Mouse (Mus musculus) thymus, postnatal 4 days (tissue): ENCODE measurements around the gene Maco1.

Experiments used
- DNase-seq: peaks from one replicate; pipeline ENCODE4 v3.0.0; 2021

Maco1 gene

DNA sequence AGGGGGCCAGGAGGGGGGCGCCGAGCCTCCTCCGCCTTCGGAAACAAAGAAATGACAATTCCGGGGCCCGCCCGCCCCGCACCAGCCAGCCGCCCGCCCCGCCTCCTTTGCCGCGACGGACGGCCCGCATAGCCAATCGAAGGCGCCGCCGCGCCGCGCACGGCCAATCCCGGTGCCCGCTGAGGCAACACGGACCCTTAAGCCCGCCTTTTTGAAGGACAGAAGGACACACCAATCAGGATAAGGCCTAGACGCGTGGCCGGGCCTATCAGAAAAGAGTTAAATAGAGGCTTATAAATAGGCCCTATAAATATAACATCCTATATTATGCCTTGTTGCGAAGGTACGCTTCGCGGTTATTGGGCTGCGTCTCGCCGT is at the start of gene Maco1:
TSS of gene Maco1 (minus strand) at position 87 of the 378 bp plus-strand sequence.
- peak; percentile 99 for DNase-seq

DNA sequence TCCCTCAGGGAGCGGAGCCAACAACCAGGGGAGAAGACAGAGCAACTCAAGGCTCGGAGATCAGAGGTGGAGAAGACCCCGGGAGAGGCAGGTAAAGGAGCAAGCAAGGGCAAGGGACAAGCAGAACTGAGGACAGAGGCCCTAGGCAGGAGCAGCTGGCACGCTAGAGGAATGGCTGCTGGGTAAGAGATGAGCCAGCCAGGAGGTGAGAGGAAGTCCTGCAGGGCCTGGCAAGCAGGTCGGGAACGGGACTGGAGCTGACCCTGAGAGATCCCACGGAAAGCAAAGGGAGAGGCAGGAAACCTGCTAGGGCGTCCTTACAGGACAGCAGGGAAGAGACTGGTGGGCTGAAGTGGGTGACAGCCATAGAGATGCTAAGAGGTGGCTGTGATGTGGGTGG is 48.0 kb upstream of the Maco1 start:
- no peak for DNase-seq

DNA sequence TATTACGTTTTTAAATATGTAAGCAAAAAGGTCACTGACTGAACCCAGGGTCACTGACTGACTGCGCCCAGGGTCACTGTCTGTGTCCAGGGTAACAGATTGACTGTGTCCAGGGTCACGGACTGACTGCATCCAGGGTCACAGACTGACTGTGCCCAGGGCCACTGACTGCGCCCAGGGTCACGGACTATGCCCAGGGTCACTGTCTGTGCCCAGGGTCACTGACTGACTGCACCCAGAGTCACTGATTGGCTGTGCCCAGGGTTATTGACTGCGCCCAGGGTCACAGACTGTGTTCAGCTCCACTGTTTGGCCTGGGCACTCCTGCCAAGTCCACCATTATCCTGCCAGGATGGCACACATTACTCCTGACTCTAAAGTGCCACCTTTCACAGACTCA is 44.1 kb upstream of the Maco1 start:
- no peak for DNase-seq

DNA sequence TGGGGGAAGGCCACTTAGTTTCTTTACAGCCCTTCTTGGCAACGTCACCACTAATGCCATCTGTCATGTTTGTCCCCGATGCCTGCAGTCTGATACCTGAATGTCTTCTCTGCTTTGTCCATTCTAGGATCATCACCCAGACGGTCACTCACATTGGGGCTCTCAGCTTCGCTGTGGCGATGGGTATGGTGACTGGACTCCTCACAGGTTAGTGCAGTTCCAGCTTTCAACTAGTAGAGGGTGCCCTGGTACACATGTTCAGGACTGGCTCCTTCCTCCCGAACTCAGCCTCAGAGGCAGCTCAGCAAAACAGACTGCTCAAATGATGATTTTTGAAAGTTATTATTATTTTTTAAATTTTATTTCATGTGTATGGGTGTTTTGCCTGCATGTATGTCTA is 39.0 kb upstream of the Maco1 start:
- peak; percentile 70 for DNase-seq

DNA sequence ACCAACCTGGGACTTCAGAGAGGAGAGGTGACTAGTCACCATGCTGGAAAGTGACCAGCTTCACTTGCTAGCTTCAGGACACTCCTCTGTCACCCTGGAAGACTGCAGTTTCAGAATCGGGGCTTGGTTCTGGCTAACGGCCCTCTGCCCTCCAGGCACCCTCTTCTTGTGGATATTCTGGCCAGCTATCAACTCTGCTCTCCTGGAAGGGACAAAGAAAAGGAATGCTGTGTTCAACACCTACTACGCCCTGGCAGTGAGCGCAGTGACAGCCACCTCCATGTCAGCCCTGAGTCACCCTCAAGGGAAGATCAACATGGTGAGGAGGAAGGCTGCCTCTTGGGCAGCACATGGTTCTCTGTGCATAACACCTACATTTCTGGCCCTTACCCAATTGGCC is 31.2 kb upstream of the Maco1 start:
- DNase-seq = no peak

DNA sequence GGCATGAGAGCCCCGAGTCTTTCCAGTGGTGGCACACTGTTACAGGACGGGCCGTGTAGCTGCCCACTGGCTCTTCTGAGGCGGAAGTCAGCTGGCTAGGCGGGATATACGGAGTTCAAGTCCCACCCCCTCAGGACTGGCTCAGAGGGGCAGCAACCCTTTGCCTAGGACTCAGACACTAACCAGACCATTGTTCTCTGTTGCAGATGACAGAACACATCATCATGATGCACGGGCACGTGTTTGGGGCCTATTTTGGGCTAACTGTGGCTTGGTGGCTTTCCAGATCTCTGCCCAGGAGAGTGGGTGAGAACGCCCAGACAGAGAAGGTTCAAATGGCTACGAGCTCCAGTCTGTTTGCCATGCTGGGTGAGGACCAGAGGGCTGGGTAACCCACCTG is 30.7 kb upstream of the Maco1 start:
- no peak for DNase-seq

DNA sequence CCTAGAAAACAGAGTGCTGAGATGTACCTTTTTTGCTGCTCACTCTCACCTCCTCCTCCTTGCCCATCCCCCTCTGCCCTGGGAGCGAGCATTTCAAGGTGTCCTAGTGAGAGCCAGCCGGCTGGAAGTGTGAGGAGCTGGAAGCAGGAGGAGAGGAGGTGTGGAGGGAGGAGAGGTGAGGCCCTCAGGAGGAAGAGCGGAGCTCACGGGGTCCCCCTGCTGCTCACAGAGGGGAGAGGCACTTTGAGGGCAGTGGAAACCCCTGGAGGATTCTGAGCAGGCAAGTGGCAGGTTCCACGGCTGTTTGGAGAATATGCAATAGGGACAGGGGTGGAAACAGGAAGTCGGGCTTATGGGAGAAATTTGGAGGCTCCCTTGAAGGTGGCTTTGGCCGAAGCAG is 30.1 kb upstream of the Maco1 start:
- DNase-seq = peak; percentile 71

DNA sequence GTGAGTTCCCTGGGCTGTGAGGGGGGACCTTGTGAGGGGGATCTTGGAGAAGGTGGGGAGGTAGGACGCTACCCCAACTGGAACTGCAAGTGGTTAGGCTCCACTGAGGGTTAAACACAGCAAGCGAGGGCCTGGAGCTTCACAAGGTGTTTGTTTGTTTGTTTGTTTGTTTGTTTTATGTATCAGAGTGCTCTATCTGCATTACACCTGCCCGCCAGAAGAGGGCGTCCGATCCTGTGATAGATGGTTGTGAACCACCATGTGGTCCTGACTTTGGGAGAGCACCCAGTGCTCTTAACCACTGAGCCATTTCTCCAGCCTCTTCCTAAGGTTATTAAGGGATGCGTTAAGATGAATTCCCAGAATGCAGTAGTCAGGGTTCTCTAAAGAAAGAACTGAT is 26.9 kb upstream of the Maco1 start:
- DNase-seq = peak; percentile 57

DNA sequence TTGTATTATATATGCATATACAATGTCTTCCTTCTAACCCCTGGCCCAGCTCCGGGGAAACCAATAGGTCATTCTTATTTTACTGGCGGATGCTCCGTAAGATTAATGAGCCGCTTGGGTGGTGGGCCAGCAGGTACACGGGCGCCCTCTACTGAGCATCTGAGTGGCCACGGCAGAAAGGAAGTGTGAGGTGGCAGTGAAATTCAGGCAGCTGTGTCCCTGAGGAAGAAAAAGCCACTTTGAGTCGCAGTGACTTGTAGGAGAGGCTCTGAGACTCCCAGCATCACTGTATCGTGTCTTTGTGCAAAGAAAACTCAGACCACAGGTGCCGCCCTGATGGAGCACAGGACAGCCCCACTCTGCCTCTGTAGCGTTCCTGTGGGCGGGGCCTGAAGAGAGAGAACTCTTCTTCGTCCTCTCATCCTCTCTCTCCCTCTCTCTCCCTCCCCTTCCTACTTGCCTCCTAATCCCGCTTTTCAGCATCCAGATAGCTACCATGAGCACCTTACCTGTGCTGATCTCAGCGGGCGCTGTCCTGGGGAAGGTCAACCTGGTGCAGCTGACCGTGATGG is 26.4 kb upstream of the Maco1 start:
- DNase-seq = peak; percentile 88

DNA sequence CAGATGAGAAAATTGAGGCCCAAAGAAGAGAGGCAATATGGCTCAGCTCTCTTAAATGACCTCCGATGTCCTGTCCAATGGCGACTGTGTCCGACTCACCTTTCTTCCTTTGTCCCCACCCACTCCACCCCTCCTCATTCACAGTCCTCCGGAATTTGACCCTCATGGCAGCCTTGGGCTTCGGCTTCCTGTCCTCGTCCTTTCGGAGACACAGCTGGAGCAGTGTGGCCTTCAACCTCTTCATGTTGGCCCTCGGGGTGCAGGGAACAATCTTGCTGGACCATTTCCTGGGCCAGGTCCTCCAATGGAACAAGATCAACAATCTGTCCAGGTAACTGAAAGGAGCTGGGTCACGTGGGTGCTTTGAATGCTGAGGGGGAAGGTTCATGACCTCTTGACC is 23.0 kb upstream of the Maco1 start:
- DNase-seq = no peak

DNA sequence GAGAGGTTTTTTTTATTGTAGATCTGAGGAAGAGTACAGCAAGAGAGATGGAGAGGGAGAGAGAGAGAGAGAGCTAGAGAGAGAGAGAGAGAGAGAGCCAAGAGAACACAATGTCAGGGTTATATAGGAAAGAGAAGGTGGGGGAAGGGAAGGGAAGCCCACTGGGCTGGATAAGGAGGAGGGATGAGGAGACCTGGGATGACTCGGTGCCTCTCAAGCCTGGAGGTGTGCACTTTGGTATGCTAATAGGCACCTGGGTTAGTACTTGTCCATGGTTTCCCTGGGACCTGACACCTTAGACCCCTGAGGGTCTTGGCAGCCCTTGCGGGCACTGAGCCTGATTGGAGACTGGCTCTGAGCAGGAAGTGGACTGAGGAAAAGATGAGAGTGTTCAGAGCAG is 18.8 kb upstream of the Maco1 start:
- no peak for DNase-seq

DNA sequence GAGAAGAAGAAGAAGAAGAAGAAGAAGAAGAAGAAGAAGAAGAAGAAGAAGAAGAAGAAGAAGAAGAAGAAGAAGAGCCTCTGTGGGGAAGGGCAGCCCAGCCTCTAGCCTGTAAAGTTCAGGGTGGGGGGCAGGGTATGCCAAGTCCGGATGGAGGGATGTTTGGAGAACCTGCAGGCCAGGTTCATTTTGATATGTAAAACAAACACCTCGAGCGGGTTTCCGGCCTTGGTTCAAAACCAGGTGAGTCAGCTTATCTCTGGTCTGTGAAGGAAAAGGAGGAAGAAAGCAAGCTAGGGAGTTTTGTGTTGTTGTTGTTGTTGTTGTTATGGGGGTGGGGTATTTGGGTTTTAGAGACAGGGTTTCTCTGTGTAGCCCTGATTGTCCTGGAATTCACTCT is 18.3 kb upstream of the Maco1 start:
- DNase-seq = no peak

DNA sequence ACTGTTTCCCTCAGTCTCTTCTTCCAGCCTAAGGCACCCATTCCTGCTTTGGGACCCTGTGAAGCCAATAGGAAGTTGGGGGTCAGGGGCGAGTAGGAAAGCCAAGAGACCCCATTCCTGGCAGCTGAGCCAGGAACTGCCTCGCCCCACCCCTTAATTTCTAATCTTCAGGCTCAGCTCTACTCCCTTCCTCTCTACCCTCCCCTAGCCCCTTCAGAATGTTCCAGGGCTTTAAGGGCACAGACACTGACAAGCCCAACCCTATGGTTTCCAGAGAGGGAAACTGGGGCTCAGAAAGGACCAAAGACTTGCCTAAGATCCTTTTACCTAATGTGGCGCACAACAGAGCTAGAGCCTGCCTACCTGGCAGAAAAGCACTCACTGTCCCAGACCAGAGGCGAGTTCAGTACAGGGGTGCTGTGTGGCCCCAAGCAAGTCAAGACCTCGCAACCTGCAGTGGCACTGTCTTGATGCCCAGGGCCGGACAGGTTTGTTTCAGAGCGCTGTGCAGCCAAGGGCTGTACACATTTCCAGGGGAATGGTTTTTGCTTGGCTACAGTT is 16.8 kb upstream of the Maco1 start:
- DNase-seq = no peak

DNA sequence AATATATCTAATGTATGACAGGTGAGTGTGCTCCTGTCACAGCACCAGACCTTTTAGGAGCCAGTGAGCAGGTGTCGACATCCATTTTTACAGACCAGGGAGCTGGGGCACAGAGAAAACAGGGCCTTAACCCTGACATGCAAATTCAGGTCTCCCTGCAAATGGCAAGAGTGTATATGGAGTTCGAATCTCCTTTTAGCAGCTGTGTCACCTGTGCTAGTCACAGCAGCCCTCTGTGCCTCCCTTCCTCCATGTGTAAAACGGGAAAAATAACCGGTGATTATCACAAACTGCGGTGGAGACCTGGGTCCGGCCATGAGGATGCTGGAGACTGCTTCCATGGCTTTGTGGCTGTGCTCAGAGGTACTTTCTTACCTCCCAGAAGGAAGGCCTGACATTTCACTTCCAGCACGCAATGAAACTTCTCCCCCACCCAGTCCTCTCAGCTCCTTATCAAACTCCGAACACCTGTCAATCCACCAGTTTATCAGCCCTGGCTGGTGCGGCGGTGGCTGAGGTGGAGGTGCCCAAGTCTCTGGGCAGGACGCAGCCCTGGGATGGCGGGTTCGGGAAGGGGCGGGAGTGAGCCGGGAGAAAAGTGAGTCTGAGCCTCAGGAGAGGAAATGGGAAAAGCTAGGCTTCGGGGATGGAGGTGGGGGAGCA is 16.1 kb upstream of the Maco1 start:
- peak; percentile 16 for DNase-seq

DNA sequence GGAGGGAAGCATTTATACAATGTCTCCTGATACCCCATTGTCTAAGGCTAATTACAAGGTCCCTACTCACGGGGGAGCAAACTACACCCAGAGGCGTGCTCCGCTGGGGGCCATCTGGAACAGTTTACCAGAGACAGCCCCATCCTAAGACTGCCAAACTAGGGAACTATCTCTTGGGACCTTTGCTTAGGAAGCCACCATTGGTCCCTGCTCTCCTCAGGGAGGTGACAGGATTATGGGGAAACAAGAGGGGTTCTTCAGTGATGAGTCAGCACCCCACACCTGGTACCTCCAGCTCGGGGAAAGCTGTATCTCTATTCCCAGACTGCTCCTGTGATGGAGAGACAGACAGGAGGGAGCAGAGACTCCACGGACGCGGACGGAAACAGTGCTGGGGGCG is 15.3 kb upstream of the Maco1 start:
- no peak for DNase-seq

DNA sequence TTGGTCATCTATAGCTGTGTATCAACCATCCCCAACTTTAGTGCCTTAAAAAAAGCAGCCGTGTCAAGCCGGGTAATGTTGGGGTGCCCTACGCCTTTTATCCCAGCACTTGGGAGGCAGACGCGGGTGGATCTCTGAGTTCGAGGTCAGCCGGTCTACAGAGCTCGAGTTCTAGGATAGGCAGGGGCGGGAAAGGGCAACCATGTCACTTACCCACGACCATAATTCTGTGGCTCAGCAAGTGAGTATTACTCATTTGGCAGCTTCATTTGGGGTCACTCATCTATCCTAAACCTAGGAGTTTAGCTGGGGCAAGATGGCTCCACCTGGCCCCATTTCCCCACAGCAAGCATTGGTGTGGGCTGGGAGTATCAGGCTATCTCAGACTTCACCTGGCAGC is 14.9 kb upstream of the Maco1 start:
- DNase-seq = no peak

DNA sequence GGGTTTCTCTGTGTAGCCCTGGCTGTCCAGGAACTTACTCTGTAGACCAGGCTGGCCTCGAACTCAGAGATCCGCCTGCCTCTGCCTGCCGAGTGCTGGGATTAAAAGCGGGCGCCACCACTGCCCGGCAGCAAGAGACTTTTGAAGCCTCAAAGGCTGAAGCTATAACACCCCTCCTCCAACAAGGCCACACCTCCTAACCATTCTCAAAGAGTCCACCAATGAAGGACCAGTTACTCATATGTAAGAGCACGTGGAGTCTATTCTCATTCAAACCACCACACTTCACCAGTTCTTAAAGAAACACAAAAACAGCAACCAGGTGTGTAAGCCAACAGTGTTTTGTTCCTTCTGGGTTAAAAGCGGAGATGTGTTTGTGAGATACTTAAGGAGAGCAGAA is 14.5 kb upstream of the Maco1 start:
- DNase-seq = no peak

DNA sequence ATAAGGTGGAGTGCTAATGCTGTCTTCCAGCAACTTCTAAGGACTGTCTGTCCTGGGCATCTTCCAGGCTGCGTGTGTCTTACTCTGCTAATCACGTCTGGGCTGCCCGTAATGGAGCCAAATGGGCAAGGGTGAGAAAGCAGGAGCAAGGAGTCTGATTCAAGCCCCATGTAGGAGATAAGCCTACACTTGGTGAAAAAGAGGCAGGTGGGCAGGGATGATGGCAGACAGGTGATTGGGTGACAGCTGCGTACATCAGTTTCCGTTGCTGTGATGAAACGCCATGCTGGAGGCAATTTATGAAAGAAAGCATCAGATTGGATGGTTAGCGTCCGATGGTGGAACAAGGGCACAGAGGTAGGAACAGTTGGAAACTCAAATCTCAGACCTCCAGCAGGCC is 14.1 kb upstream of the Maco1 start:
- no peak for DNase-seq

DNA sequence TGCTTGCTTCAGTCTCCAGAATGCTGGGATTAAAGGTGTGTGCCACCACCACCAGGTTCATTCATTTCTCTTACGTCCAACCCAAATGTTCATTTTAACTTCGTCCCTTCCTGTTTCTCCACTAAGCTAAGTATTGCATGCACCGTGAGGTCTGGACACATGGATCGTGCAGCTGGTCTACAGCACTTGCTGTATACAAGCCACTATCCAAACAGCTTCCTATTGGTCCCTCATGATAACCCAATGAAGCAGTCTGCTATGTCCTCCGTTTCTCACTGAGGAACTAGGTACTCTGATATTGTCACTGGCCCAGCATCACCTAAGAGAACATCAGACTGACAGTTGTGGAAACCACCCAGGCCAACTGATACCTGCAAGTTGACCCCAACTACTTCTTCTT is 12.6 kb upstream of the Maco1 start:
- no peak for DNase-seq

DNA sequence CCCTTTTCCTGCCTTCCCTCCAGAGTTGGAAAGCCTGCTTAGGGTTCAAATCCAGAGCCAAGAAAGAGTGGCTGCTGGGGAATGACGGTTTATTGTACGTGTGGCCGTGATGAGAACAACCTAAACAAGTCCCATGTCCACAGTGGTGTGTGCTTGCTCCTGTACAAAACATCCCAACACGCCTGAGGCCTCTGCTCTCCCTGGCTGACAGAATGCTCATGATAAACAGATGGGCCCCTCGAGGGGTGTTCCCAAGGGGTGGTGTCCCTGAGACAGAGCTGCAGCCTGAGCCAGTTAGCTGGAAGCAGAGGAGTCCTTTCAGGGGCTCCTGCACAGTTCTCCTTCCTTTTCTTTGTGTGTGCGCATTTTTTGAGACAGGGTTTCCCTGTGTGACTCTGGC is 12.2 kb upstream of the Maco1 start:
- no peak for DNase-seq

DNA sequence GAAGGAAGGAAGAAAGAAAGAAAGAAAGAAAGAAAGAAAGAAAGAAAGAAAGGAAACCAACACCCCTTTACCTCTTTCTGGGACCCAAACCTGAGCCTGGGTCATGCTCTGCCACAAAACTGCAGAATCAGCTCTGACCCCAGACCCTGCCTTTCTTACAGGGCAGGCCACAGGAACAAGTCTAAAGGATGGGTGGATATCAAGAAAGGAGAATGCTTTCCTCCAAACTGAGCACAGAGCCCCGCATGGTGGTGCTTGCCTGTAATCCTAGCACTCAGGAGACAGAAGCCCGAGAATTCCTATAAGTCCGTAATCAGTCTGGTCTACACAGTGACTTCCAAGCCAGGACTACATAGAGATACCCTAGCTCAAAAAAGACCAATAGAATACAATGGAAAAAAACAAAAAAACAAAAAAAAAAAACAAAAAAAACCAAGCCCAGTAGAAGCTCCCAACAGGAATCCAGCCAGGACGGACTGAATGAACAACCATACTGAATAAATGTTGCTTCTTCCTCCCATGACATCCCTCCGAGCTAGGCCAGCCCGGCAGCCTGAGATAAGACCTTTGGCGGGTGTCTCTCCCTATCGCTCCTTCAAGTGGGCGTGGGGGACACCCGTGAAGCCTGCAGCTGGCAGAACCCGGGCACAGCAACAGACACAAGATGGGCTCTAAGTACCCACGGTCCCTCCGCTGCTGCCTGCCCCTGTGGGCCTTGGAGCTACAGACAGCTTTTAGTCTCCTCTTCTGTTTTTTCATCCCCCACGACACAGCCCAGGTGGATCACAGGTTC is 11.0 kb upstream of the Maco1 start, which contains the start of gene Rhd:
TSS of gene Rhd (plus strand) at position 600 of the 793 bp plus-strand sequence.
- no peak for DNase-seq

DNA sequence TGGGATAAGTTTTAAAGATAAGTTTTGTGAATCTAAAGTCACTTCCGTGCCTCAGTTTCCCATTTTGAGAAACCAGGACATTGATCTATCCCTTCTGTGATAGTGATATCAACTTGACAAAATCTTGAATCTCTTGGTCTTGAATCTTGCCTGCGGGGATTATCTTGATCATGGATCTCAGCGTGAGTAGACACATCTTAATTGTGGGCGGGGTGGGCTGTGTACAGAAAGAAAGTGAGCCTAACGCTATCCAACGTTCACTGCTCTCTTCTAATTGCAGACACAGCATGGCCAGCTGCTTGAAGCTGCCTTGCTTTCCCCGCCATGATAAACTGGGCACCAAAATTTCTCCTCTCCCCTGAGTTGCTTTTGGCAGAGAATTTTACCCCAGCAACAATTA is 9.9 kb upstream of the Maco1 start:
- no peak for DNase-seq

DNA sequence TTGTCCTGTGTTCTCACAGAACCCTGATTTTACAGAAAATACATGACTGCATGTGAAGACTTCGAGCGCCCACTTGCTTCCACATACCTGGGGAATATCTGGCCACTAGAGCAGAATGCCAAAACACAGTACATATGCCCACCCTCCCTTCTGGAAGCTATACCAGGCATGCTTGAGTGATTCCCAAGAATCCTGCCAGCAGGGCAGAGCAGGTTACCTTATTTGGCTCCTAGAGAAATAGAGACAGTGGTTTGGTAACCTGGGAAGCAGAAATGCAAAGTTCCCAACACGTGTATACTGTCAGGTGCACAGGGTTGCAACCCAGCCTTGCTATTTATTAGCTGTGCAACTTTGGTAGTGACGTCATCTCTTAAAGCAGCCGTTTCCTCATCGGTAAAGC is 8.7 kb upstream of the Maco1 start:
- DNase-seq = no peak

DNA sequence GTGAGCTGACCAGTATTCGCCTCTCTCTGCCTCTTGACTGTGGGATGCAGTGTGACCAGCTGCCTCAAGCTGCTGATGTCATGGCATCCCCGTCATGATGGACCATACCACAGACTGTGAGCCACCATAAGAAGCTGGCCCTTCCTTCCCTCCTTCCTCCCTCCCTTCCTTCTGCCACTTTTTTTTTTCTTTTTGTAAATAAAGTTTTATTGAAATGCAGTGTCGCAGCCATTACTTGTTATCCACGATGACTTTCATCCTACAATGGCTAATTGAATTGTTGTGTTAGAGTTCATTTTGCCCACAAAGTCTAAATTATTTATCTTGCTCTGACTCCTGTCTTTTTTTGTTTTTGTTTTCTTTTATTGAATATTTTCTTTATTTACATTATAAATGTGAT is 5.3 kb upstream of the Maco1 start:
- DNase-seq = no peak
